Mouse (Mus musculus): Measurements from ENCODE around the gene Btbd9.
A peak's percentile ranks its signal among the peaks of the same experiment; 100 is the strongest.
"Not testable (repeated sequence)": the region's sequence is repeated elsewhere in the genome, so short reads cannot be mapped to it uniquely, and the experiment has no call there.

The Btbd9 gene

GRCm38 (mm10) chr17:30559536-30559935 is 16.8 kb downstream of the Btbd9 start:
- DNase-seq (ENCODE audit: low read depth, low spot score): peak; percentile 92

GRCm38 (mm10) chr17:30558623-30559022 is 17.7 kb downstream of the Btbd9 start:
- DNase-seq (ENCODE audit: low read depth, low spot score): no peak

GRCm38 (mm10) chr17:30556512-30556911 is 19.8 kb downstream of the Btbd9 start:
- no peak for DNase-seq (ENCODE audit: low read depth, low spot score)

GRCm38 (mm10) chr17:30553027-30553937 is 23.0 kb downstream of the Btbd9 start:
- DNase-seq (ENCODE audit: low read depth, low spot score): no peak

- DNase-seq (ENCODE audit: low read depth, low spot score): no peak
Observed at GRCm38 (mm10) chr17:30550774-30551107, 25.5 kb downstream of the Btbd9 start.

GRCm38 (mm10) chr17:30549899-30550773 is 26.2 kb downstream of the Btbd9 start:
- no peak for DNase-seq (ENCODE audit: low read depth, low spot score)

GRCm38 (mm10) chr17:30539098-30539497 is 37.2 kb downstream of the Btbd9 start:
- DNase-seq (ENCODE audit: low read depth, low spot score): no peak

GRCm38 (mm10) chr17:30536651-30537050 is 39.6 kb downstream of the Btbd9 start:
- DNase-seq (ENCODE audit: low read depth, low spot score): no peak

- peak; percentile 91 for DNase-seq (ENCODE audit: low read depth, low spot score)
Observed at GRCm38 (mm10) chr17:30533098-30533497, 43.2 kb downstream of the Btbd9 start.

- no peak for DNase-seq (ENCODE audit: low read depth, low spot score)
Observed at GRCm38 (mm10) chr17:30530542-30530940, 45.7 kb downstream of the Btbd9 start.

- DNase-seq (ENCODE audit: low read depth, low spot score): no peak
Observed at GRCm38 (mm10) chr17:30529632-30530541, 46.4 kb downstream of the Btbd9 start.

GRCm38 (mm10) chr17:30525405-30526295 is 50.6 kb downstream of the Btbd9 start:
- no peak for DNase-seq (ENCODE audit: low read depth, low spot score)

GRCm38 (mm10) chr17:30524451-30524850 is 51.8 kb downstream of the Btbd9 start:
- no peak for DNase-seq (ENCODE audit: low read depth, low spot score)

- no peak for DNase-seq (ENCODE audit: low read depth, low spot score)
Observed at GRCm38 (mm10) chr17:30523783-30524182, 52.5 kb downstream of the Btbd9 start.

GRCm38 (mm10) chr17:30522406-30523078 is 53.7 kb downstream of the Btbd9 start:
- no peak for DNase-seq (ENCODE audit: low read depth, low spot score)

- not testable (repeated sequence) for DNase-seq (ENCODE audit: low read depth, low spot score)
Observed at GRCm38 (mm10) chr17:30519172-30519512, 57.1 kb downstream of the Btbd9 start.

GRCm38 (mm10) chr17:30518431-30519171 is 57.7 kb downstream of the Btbd9 start:
- no peak for DNase-seq (ENCODE audit: low read depth, low spot score)

- DNase-seq (ENCODE audit: low read depth, low spot score): no peak
Observed at GRCm38 (mm10) chr17:30516580-30517340, 59.5 kb downstream of the Btbd9 start.

- DNase-seq (ENCODE audit: low read depth, low spot score): no peak
Observed at GRCm38 (mm10) chr17:30515401-30515800, 60.9 kb downstream of the Btbd9 start.
